Comparison of ENCODE assay signal across 8 mouse cellular contexts in genomic region chr9:64918560-64918959, GRCm38 (mm10). TPM values are rescaled to one million over a fixed set of nuclear protein-coding genes. Genes with fewer than 3 reads are reported as not detected.
DNase-seq lines count a peak whose midpoint lies in the region; ATAC-seq and TF ChIP-seq lines count a peak whose summit lies in the region.

No protein-coding gene starts in this region.

- H3K27ac ChIP-seq in heart, embryonic 10.5 days: peak overlapping the region; percentile 81
- no peak overlapping the region for H3K27ac ChIP-seq in forebrain, embryonic 15.5 days (replicated peaks)
- peak overlapping the region; percentile 41 for H3K27ac ChIP-seq in liver, embryonic 13.5 days
- H3K27ac ChIP-seq in testis, adult 2 months (ENCODE audit: control insufficient read depth, insufficient read depth, low read depth, low read length): peak overlapping the region; percentile 63
- H3K27ac ChIP-seq in gastrocnemius, adult 2 months: no peak overlapping the region

- H3K36me3 ChIP-seq in heart, embryonic 10.5 days: peaks cover 3% of the 10 kb centered on the region
- peaks cover 20% of the 10 kb centered on the region; the same call in 1 of the 2 replicates for H3K36me3 ChIP-seq in E14TG2a.4 (ENCODE audit: insufficient read depth, low read length)
- H3K36me3 ChIP-seq in forebrain, embryonic 15.5 days: peaks cover 12% of the 10 kb centered on the region
- peaks cover 70% of the 10 kb centered on the region for H3K36me3 ChIP-seq in liver, embryonic 13.5 days
- peaks cover 1% of the 10 kb centered on the region; the same call in 1 of the 2 replicates for H3K36me3 ChIP-seq in testis, adult 2 months (ENCODE audit: control insufficient read depth, insufficient read depth, low read length)

- no peak for DNase-seq in heart, embryonic 10.5 days (ENCODE audit: low spot score)
- DNase-seq in heart, postnatal 14 days: no peak
- DNase-seq in liver, embryonic 13.5 days: peak; percentile 58
- no peak for DNase-seq in gastrocnemius, adult 2 months
- no peak for DNase-seq in layer of hippocampus, postnatal 14 days (ENCODE audit: low spot score in 2 of 2)

- no peak overlapping the region for H3K9ac ChIP-seq in forebrain, embryonic 15.5 days (replicated peaks)
- H3K9ac ChIP-seq in liver, embryonic 13.5 days: peak overlapping the region; percentile 59

- no peak for ATAC-seq in forebrain, embryonic 15.5 days (replicated peaks)
- ATAC-seq in liver, embryonic 13.5 days (ENCODE audit: low read depth): peak; percentile 69

- peak overlapping the region; percentile 15 for H3K4me2 ChIP-seq in forebrain, embryonic 15.5 days (replicated peaks)
- H3K4me2 ChIP-seq in liver, embryonic 13.5 days: peak overlapping the region; percentile 54

- no peaks in the 10 kb centered on the region for H3K9me3 ChIP-seq in heart, embryonic 10.5 days
- no peaks in the 10 kb centered on the region for H3K9me3 ChIP-seq in E14TG2a.4 (ENCODE audit: low read length)
- no peaks in the 10 kb centered on the region for H3K9me3 ChIP-seq in forebrain, embryonic 15.5 days
- no peaks in the 10 kb centered on the region for H3K9me3 ChIP-seq in liver, embryonic 13.5 days (replicated peaks)

- no peak for TF ChIP-seq CTCF in E14TG2a.4 (conservative IDR thresholded peaks at IDR 0.05; ENCODE audit: low read length)
- no peak for TF ChIP-seq CTCF in testis, adult 2 months (IDR thresholded peaks at IDR 0.05; ENCODE audit: control insufficient read depth, insufficient read depth, insufficient replicate concordance, low read depth, low read length)
- TF ChIP-seq CTCF in gastrocnemius, adult 2 months (IDR thresholded peaks at IDR 0.05): no peak

- TF ChIP-seq POLR2A in testis, adult 2 months (IDR thresholded peaks at IDR 0.05; ENCODE audit: control insufficient read depth, low read depth, low read length): peak; percentile 59; the same call in 1 of the 2 replicates

- 0 out of 2 replicates have a peak, but pooled peaks cover 3% of the 10 kb centered on the region for H3K4me1 ChIP-seq in heart, embryonic 10.5 days
- H3K4me1 ChIP-seq in E14TG2a.4 (replicated peaks; ENCODE audit: low read depth, low read length): peaks cover 21% of the 10 kb centered on the region
- H3K4me1 ChIP-seq in forebrain, embryonic 15.5 days: no peaks in the 10 kb centered on the region
- H3K4me1 ChIP-seq in liver, embryonic 13.5 days (replicated peaks): peaks cover 24% of the 10 kb centered on the region
- H3K4me1 ChIP-seq in testis, adult 2 months (ENCODE audit: control insufficient read depth, insufficient read depth, low read length): no peaks in the 10 kb centered on the region; the same call in 1 of the 2 replicates

- H3K4me3 ChIP-seq in heart, embryonic 10.5 days: peak overlapping the region; percentile 56
- H3K4me3 ChIP-seq in E14TG2a.4 (replicated peaks; ENCODE audit: low read length): peak overlapping the region; percentile 83
- H3K4me3 ChIP-seq in forebrain, embryonic 15.5 days: peak overlapping the region; percentile 8; the same call in 1 of the 2 replicates
- H3K4me3 ChIP-seq in liver, embryonic 13.5 days (replicated peaks): peak overlapping the region; percentile 49
- H3K4me3 ChIP-seq in testis, adult 2 months (ENCODE audit: control insufficient read depth, low read depth, low read length): peak overlapping the region; percentile 89
- H3K4me3 ChIP-seq in gastrocnemius, adult 2 months: no peak overlapping the region

- WGBS in heart, embryonic 10.5 days: 28% methylated on average over 16 of the region's 16 CpGs
- 37% methylated on average over 16 of the region's 16 CpGs for WGBS in forebrain, embryonic 15.5 days
- WGBS in liver, embryonic 13.5 days (ENCODE audit: insufficient replicate concordance): 47% methylated on average over 16 of the region's 16 CpGs

- H3K27me3 ChIP-seq in heart, embryonic 10.5 days (ENCODE audit: insufficient read depth, poor library complexity, severe bottlenecking): no peaks in the 10 kb centered on the region
- no peaks in the 10 kb centered on the region for H3K27me3 ChIP-seq in E14TG2a.4 (ENCODE audit: insufficient read depth, low read length)
- no peaks in the 10 kb centered on the region for H3K27me3 ChIP-seq in forebrain, embryonic 15.5 days
- H3K27me3 ChIP-seq in liver, embryonic 13.5 days: no peaks in the 10 kb centered on the region
- H3K27me3 ChIP-seq in testis, adult 2 months (ENCODE audit: control insufficient read depth, insufficient read depth, low read length): no peaks in the 10 kb centered on the region

- intact Hi-C loops in heart, postnatal 14 days (cut with DNase I): no loop called here
- intact Hi-C loops in gastrocnemius, adult 2 months (cut with DNase I): no loop called here

RNA-seq across cellular contexts. Expression of gene Slc24a1, which starts 32.8 kb away (rescaled TPM):
- 0.08 and 0.09 TPM in 2 replicates for polyA plus RNA-seq in heart, embryonic 10.5 days (2016; fragmentation: Nextera tagmentation; extraction: Ambion mirVana)
- total RNA-seq in heart, postnatal 14 days (2021): under 1 TPM; 0.14 to 0.15 TPM
- polyA plus RNA-seq in forebrain, embryonic 15.5 days (2015; fragmentation: Nextera tagmentation; extraction: Ambion mirVana): 0.04 and 0.10 TPM in 2 replicates
- polyA plus RNA-seq in liver, embryonic 13.5 days (2015; fragmentation: Nextera tagmentation; extraction: Ambion mirVana): 0.06 and 0.08 TPM in 2 replicates
- polyA plus RNA-seq in testis, adult 2 months (2012; rRNA removed): 0.52 and 0.70 TPM in 2 replicates
- total RNA-seq in gastrocnemius, adult 2 months (2021): not detected
- total RNA-seq in layer of hippocampus, postnatal 14 days (2021): under 1 TPM; 0.12 to 0.28 TPM

RNA-seq across cellular contexts. Expression of gene Ints14, which starts 42.1 kb away (rescaled TPM):
- 55.4 and 58.3 TPM in 2 replicates for polyA plus RNA-seq in heart, embryonic 10.5 days (2016; fragmentation: Nextera tagmentation; extraction: Ambion mirVana)
- total RNA-seq in heart, postnatal 14 days (2021): 10 to 100 TPM; 17.8 to 19.4 TPM
- polyA plus RNA-seq in forebrain, embryonic 15.5 days (2015; fragmentation: Nextera tagmentation; extraction: Ambion mirVana): 45.0 and 45.6 TPM in 2 replicates
- 29.9 and 34.9 TPM in 2 replicates for polyA plus RNA-seq in liver, embryonic 13.5 days (2015; fragmentation: Nextera tagmentation; extraction: Ambion mirVana)
- 17.1 and 19.9 TPM in 2 replicates for polyA plus RNA-seq in testis, adult 2 months (2012; rRNA removed)
- 10 to 100 TPM; 16.9 to 17.5 TPM for total RNA-seq in gastrocnemius, adult 2 months (2021)
- total RNA-seq in layer of hippocampus, postnatal 14 days (2021): 10 to 100 TPM; 22.4 to 25.0 TPM

Comparison
In these comparisons a context has a peak if more than half of its experiments do, and no peak if none do; other contexts are left out.
1. H3K27ac ChIP-seq: peak in heart, embryonic 10.5 days (single experiment), liver, embryonic 13.5 days (single experiment) and testis, adult 2 months (single experiment); none in forebrain, embryonic 15.5 days (single experiment) and gastrocnemius, adult 2 months (single experiment).